Mouse (Mus musculus): ENCODE data around the gene Uprt.

Gene Uprt

GRCm38 (mm10) chrX:104482572-104483443 lies at the start of gene Uprt:
TSS of gene Uprt (plus strand) at chrX:104482818.
- no peak for DNase-seq (ENCODE audit: low read depth, low spot score)

DNA sequence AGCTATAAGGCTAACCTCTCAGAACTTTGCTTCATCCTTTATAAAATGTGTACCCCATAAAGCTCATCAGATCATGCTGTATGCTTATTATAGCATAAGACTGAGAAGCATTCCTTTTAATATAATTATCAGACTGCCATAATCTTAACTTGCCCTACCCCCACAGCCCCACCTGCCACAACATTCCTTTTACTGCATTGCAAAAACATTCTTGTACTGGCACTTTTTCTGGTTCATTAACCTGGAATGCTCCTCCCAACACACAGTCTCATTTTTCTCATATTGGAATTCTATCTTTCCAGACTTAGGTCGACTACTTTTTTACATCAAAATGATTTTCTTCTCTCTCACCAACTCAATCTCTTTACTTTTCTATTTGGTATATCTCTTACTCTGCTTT lies 49.2 kb upstream of the Uprt start:
- no peak for DNase-seq (ENCODE audit: low read depth, low spot score)

DNA sequence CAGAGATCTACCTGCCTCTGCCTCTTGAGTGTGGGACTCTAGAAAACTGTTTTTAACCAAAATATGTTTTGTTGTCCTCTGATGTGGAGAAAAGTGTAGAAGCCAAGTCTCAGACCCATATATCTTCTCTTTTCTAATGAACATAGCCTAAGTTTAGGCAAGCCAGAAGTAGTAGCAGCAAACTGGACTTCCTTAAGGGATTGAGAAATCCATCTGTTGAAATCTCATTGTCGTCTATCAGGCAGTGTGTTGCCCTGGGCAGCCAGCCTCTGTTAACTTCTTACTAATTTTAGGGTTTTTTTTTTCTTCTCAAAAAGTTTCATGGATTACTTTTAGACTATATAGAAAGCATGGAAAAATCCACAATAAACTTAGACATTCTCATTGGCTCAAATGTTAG lies 30.2 kb upstream of the Uprt start:
- DNase-seq (ENCODE audit: low read depth, low spot score), result no peak

- DNase-seq (ENCODE audit: low read depth, low spot score), result no peak
Observed at GRCm38 (mm10) chrX:104461755-104462154, 20.9 kb upstream of the Uprt start.

DNA sequence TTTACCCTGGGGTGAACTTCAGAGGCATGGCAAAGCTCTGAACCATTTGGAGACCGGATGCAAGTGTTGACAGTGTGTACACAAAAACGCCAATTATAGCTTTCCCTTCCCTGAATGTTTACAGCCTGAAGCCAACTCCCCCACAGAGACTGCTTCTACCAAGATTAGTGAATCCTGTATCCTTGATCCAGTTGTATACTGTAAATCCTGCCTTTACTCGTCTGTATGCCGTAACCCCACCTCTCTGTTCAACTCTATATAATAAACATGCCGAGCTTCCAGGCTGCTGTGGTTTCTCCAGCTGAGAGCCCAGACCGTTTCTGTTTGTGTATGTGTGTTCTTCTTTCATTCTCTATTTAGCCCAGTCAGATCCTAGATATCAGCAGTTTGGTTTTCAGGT lies 18.2 kb upstream of the Uprt start:
- DNase-seq (ENCODE audit: low read depth, low spot score), result no peak

- no peak for DNase-seq (ENCODE audit: low read depth, low spot score)
Observed at GRCm38 (mm10) chrX:104478041-104478440, 4.6 kb upstream of the Uprt start.

DNA sequence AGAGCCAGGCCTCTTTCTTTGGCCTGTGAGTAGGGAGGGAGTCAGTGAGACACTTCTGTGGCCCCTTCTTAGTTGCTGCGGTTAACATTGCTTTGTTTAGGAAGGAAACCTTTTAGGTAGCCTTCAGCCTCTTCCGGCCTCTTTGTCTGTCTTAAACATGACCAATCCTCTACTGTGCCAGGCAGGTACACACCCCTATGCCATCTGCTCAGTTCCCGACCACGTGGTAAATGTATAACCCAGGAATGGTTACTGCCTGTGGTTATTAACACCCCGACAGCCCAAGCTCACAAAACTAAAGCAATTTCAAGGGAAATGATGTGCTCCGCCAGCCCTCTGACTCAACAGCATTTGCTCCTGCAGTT lies 808 bp downstream of the Uprt start:
- no peak for DNase-seq (ENCODE audit: low read depth, low spot score)

GRCm38 (mm10) chrX:104485596-104485995 lies 3.0 kb downstream of the Uprt start:
- DNase-seq (ENCODE audit: low read depth, low spot score), result no peak

DNA sequence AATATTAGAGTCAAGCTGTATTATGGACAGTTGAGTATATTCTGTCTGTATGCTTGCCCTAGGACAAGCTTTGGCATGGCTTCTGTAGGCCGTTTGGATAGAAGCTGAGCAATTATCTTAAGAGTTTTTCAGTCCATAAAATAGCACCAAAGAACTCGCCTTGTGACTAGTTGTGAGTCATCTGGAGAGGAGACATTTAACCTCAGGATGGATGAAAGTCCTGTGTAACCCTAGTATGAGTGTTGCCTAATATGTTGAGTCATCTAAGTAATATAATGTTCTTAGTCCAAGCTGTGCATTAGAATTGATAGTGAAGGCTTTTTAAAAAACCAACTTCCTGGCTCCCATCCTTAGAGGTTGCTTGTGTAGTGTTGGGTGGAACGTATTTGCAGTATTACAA lies 5.4 kb downstream of the Uprt start:
- no peak for DNase-seq (ENCODE audit: low read depth, low spot score)

DNA sequence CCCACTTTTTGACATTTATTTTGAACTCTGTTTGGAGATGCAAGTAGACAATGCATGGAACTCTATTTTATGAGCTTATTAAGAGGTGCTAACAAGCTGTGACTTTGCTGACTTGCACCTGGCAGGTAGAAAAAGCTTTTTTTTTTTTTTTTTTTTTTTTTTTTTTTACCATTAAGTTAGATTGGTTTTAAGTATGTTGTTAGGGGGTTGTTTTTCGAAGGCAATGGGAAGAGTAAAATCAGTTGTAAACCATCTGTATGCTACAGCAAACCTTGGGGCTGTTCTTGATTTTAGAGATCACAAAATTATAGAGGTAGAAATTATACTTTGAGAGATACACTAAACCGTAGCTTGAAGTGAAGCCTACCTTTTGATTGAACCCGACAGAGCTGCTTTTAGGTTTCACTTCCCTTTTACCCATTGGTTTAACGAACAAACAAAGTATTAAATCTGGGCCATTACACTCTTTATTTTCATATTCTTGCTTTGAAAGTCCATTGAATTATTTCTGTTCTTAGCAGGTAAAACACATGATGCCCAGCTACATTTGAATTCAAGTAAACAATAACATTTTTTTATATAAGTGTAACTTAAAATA lies 6.4 kb downstream of the Uprt start:
- DNase-seq (ENCODE audit: low read depth, low spot score), result no peak

DNA sequence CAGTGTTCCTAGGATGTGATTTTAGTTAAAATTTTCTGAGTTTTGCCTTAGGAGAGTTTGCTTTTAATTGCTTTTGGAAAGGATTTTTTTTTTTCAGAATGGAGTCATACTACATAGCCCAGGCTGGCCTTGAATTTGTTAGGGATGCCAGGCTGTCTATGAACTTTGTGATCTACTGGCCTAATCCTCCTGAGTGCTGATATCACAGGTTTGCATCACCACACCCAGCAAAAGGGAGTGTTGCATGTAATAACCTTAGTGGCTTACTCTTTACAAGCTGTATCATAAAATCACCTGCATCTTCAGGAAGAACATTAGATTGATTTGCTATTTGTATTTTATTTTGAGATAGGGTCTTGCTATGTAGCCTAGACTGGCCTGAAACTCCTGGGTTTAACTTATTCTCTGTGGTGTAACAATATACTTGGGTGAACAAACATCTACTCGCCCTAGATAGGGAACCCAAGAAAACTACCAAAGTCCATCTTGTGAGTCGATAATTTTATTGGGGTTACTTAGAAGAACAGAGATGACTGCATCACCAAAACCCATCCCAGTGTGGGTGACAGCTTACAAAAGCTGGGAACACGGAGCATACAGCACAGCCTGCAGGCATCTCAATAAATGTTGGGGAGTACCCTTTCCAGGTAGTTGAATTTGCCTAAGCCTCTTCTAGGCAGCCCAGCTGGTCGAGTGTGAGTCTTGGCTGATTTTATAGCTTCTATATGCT lies 7.2 kb downstream of the Uprt start:
- no peak for DNase-seq (ENCODE audit: low read depth, low spot score)

DNA sequence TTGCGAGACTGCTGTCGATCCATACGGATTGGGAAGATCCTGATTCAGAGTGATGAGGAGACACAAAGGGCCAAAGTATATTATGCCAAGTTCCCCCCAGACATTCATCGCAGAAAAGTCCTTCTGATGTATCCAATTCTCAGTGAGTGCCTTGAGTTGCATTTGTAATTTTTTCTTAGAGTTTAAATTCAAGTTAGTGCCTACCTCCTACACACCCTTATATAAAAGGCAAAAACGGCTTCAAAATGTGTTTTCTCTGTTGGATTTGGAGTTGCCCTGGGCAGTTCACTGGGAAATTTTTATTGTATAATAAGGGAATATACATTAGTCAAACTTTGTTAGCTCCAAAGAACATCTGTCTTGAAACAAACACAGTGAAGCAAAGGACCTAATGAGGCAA lies 19.1 kb downstream of the Uprt start:
- DNase-seq (ENCODE audit: low read depth, low spot score), result no peak

- no peak for DNase-seq (ENCODE audit: low read depth, low spot score)
Observed at GRCm38 (mm10) chrX:104542635-104543034, 60.0 kb downstream of the Uprt start.

- DNase-seq (ENCODE audit: low read depth, low spot score), result no peak
Observed at GRCm38 (mm10) chrX:104543919-104544595, 61.4 kb downstream of the Uprt start.

- no peak for DNase-seq (ENCODE audit: low read depth, low spot score)
Observed at GRCm38 (mm10) chrX:104545283-104545682, 62.7 kb downstream of the Uprt start.

Measured in WW6 (cell line).